ENCODE assay signal across 8 mouse cellular contexts in genomic region chr15:84856006-84856995, GRCm38 (mm10). TPM values are rescaled to one million over a fixed set of nuclear protein-coding genes. Genes with fewer than 3 reads are reported as not detected.
DNase-seq lines count a peak whose midpoint lies in the region; ATAC-seq and TF ChIP-seq lines count a peak whose summit lies in the region.

Gene Phf21b (minus strand): TSS chr15:84856049.

- peak; percentile 68; the same call in 1 of the 2 replicates for TF ChIP-seq POLR2A in liver, adult 2 months (IDR thresholded peaks at IDR 0.05; ENCODE audit: extremely low read depth, insufficient read depth, low read length)
- TF ChIP-seq POLR2A in myocyte (IDR thresholded peaks at IDR 0.05; ENCODE audit: insufficient read length, low read depth) = peak; percentile 65

- DNase-seq in 3T3-L1 (ENCODE audit: low read depth, low spot score) = peak; percentile 76
- peak; percentile 94 for DNase-seq in adrenal gland, postnatal 25 days
- DNase-seq in embryonic facial prominence, embryonic 11.5 days (ENCODE audit: low spot score) = peak; percentile 94
- peak; percentile 77 for DNase-seq in heart, adult 8-10 months (ENCODE audit: low spot score)
- DNase-seq in kidney, adult 9 months = peak; percentile 83
- DNase-seq in liver, adult 2 months (ENCODE audit: extremely low read depth, low read depth, low spot score) = peak; percentile 48
- peak; percentile 59 to 84 for DNase-seq in spleen, postnatal 4 days (ENCODE audit: low spot score in 2 of 2)

- peak within 1 kb of the TSS; percentile 31 for H3ac ChIP-seq in myocyte (ENCODE audit: control insufficient read depth, insufficient read length)

- no peak for TF ChIP-seq CTCF in liver, adult 2 months (IDR thresholded peaks at IDR 0.05; ENCODE audit: low read depth, low read length)

- ATAC-seq in embryonic facial prominence, embryonic 11.5 days (replicated peaks; ENCODE audit: insufficient number of reproducible peaks, low FRiP score, low TSS enrichment, low read depth) = peak; percentile 72

- H3K9me3 ChIP-seq in embryonic facial prominence, embryonic 11.5 days (replicated peaks; ENCODE audit: control insufficient read depth, low read length) = no peaks in the 10 kb centered on the region

- H3K27me3 ChIP-seq in embryonic facial prominence, embryonic 11.5 days (ENCODE audit: control insufficient read depth, insufficient read depth, low read length) = peaks cover 2% of the 10 kb centered on the region; the same call in 1 of the 2 replicates
- H3K27me3 ChIP-seq in liver, adult 2 months (ENCODE audit: control insufficient read depth, insufficient read depth, low read length) = peaks cover 9% of the 10 kb centered on the region; the same call in 1 of the 2 replicates
- peaks cover 51% of the 10 kb centered on the region for H3K27me3 ChIP-seq in myocyte (ENCODE audit: control insufficient read depth, insufficient read depth, insufficient read length)

- H3K4me2 ChIP-seq in embryonic facial prominence, embryonic 11.5 days (ENCODE audit: low read depth, low read length) = peak within 1 kb of the TSS; percentile 97
- peak within 1 kb of the TSS; percentile 100 for H3K4me2 ChIP-seq in myocyte (ENCODE audit: low read depth)

- H3K4me3 ChIP-seq in embryonic facial prominence, embryonic 11.5 days (ENCODE audit: low read depth, low read length) = peak within 1 kb of the TSS; percentile 69
- peak within 1 kb of the TSS; percentile 79 for H3K4me3 ChIP-seq in liver, adult 2 months (ENCODE audit: insufficient read depth, low read depth, low read length)
- H3K4me3 ChIP-seq in myocyte = peak within 1 kb of the TSS; percentile 33

- under 1% methylated on average over 75 of the region's 76 CpGs for WGBS in embryonic facial prominence, embryonic 11.5 days
- 1% methylated on average over 76 of the region's 76 CpGs for WGBS in liver, adult 2 months

- H3K79me2 ChIP-seq in liver, adult 2 months (ENCODE audit: control insufficient read depth, insufficient read depth, low read length) = no peaks in the 10 kb centered on the region
- H3K79me2 ChIP-seq in myocyte (ENCODE audit: control insufficient read depth, insufficient read depth) = no peaks in the 10 kb centered on the region

- H3K36me3 ChIP-seq in embryonic facial prominence, embryonic 11.5 days (replicated peaks; ENCODE audit: control insufficient read depth, insufficient read depth, low read depth, low read length) = no peaks in the 10 kb centered on the region
- H3K36me3 ChIP-seq in liver, adult 2 months (ENCODE audit: control insufficient read depth, insufficient read depth, low read length) = no peaks in the 10 kb centered on the region
- no peaks in the 10 kb centered on the region for H3K36me3 ChIP-seq in myocyte (ENCODE audit: control insufficient read depth, insufficient read depth)

- H3K27ac ChIP-seq in embryonic facial prominence, embryonic 11.5 days (replicated peaks; ENCODE audit: low read depth, low read length) = peak within 1 kb of the TSS; percentile 89
- H3K27ac ChIP-seq in liver, adult 2 months (replicated peaks; ENCODE audit: insufficient read depth, low read depth, low read length) = peak within 1 kb of the TSS; percentile 68

- H3K9ac ChIP-seq in embryonic facial prominence, embryonic 11.5 days (replicated peaks; ENCODE audit: low read length) = peak within 1 kb of the TSS; percentile 84
- peak within 1 kb of the TSS; percentile 78 for H3K9ac ChIP-seq in liver, adult 2 months (ENCODE audit: low read depth, low read length)

- peaks cover 5% of the 10 kb centered on the region for H3K4me1 ChIP-seq in embryonic facial prominence, embryonic 11.5 days (ENCODE audit: control insufficient read depth, insufficient read depth, low read length)
- H3K4me1 ChIP-seq in liver, adult 2 months (ENCODE audit: control insufficient read depth, insufficient read depth, low read length) = peaks cover 7% of the 10 kb centered on the region; the same call in 1 of the 2 replicates

TF ChIP-seq in myocyte, 11 proteins besides CTCF, POLR2A, EP300 and RAD21:
- no peak for TF ChIP-seq TCF12 (IDR thresholded peaks at IDR 0.05; ENCODE audit: insufficient read depth, poor library complexity, severe bottlenecking)
- no peak for TF ChIP-seq CEBPB (IDR thresholded peaks at IDR 0.05; ENCODE audit: insufficient read depth, poor library complexity, severe bottlenecking)
- peak; percentile 30 for TF ChIP-seq POLR2AphosphoS2 (IDR thresholded peaks at IDR 0.05; ENCODE audit: insufficient read length, low read depth)

RNA-seq across cellular contexts. Expression of gene Phf21b, which starts in this region (rescaled TPM):
- total RNA-seq in adrenal gland, postnatal 25 days (2021) = 3.2 and 3.6 TPM in 2 replicates
- 4.4 and 4.8 TPM in 2 replicates for polyA plus RNA-seq in embryonic facial prominence, embryonic 11.5 days (2014; fragmentation: Nextera tagmentation; extraction: Ambion mirVana)
- total RNA-seq in heart, adult 8-10 months (2022) = 1 to 10 TPM in 3 of 4 experiments, under 1 TPM in 1; 0.90 to 1.9 (median 1.7) TPM
- 0.07 and 0.28 TPM in 2 replicates for total RNA-seq in liver, adult 2 months (2014; rRNA removed)
- polyA plus RNA-seq in liver, adult 2 months (2012; rRNA removed) = 0.19 and 0.29 TPM in 2 replicates
- polyA plus RNA-seq in myocyte (2012; fragmentation: generic; extraction: Trizol) = 0.18 TPM

Comparison
In these comparisons a context has a peak if more than half of its experiments do, and no peak if none do; other contexts are left out.
1. Peak in every context shown above with its lines: DNase-seq, ATAC-seq, H3K4me3 ChIP-seq and H3K27ac ChIP-seq.
2. Peak in DNase-seq, H3K4me3 ChIP-seq, H3K27ac ChIP-seq and H3K9ac ChIP-seq in liver, adult 2 months; RNA of the gene not detected or under 1 TPM.